Mouse (Mus musculus) gastrocnemius, adult 2 months (tissue): ENCODE data around the gene Gm20388. TPM values are rescaled to one million over a fixed set of nuclear protein-coding genes. Genes with fewer than 3 reads are reported as not detected.

Experiments used
- DNase-seq: peaks from one replicate; pipeline ENCODE4 v3.0.0; 2022
- H3K27ac ChIP-seq: fragments of 200-600 bp; 2 replicates; pipeline ENCODE4 v1.8.1; 2022; ENCODE audit warnings: mild to moderate bottlenecking
- H3K4me3 ChIP-seq: fragments of 200-600 bp; 2 replicates; pipeline ENCODE4 v1.8.1; 2022; ENCODE audit warnings: mild to moderate bottlenecking, moderate library complexity
- CTCF ChIP-seq: fragments of 200-600 bp; IDR thresholded peaks from 2 replicates; pipeline ENCODE4 v1.8.1; 2022; ENCODE audit warnings: antibody characterized with exemption, mild to moderate bottlenecking, moderate library complexity
- intact Hi-C: fragments of 180-260 bp; cut with DNase I; formaldehyde crosslinking; loops from one replicate; pipeline ENCODE4 v1.15.1; 2025
- total RNA-seq, 2 experiments: library from RNA; stranded (reverse); gene quantifications; 2 replicates each; pipeline ENCODE4 v1.2.3; 2021

The Gm20388 gene
- total RNA-seq, 2 experiments from 2014 or later, result 6.1 to 15.0 TPM

DNA sequence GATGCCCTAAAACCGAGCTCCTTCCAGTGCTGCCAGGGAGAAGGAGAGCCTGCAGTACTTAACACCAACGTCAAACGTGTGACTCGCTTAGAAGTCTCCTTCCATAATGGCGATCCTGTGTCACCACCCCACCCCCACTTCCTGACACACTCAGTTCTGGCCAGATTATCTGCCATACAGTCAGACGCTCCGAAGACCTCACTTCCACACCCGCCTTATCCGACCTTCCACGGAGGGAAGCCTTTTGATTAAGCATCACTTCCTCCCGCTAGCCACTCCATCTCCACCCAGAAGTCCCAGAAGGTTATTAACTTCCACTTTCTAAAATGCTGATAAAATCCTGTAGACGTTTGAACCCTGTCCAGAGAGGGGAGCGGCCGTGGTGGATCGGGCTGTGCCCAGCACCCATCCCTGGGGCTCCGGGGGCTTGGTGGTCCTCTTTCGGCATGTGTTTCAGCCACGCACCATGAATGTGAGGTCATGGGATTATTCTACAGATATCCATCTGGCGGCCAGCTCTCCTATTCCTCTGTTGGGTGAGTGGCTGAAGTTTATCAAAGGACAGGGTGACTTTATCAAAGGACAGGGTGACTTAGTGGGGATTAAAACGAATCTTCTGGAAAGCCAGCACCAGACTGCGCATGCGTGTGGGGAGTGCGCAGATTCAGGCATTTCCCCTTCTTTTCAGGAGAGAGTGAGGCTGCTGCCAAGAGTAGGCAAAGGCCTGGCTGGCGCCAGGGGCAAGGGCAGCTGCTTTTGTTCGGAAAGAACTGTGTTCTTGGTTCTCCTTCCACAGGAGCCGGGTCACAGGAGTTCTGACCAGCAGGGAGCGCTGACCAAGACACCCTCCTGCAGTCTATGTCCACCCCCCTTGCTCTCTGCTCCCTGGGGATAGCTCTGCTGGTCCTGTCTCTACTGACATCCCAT is 1260.2 kb downstream of the Gm20388 start:
- TF ChIP-seq CTCF, result peak; percentile 15; the same call in 1 of the 2 replicates
- DNase-seq, result peak; percentile 28
- intact Hi-C loops, result no loop called here
- Histone ChIP-seq H3K4me3 (peak overlapping the region; percentile 48), H3K27ac (peak overlapping the region; percentile 59)

- no peak for TF ChIP-seq CTCF
- intact Hi-C loops, result no loop called here
- no peak overlapping the region for H3K27ac ChIP-seq
- H3K4me3 ChIP-seq, result no peak overlapping the region
- no peak for DNase-seq
These were observed 1261.9 kb downstream of the Gm20388 start for GRCm38 (mm10) chr8:121172567-121172966.

DNA sequence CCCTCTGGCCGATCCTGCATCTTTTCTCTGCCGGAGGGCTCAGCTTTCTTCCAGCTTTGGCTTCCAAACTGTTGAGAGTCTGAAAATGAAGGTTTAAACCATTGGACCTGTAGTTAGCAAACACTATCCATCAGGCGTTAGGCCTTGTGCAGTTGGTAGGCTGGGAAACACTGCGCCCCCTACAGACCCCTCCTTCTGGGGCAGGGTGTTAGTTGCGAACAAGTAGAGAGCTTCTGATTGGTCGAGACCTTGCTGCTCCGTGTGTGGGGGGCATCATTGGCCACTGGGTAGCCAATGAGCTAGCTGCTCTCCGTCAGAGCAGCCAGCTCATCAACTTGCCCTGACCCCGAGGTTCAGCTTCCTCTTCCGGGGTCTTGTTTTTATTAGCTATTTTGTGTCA is 1263.5 kb downstream of the Gm20388 start:
- intact Hi-C loops, result no loop called here
- Histone ChIP-seq H3K27ac (no peak overlapping the region), H3K4me3 (no peak overlapping the region)
- no peak for TF ChIP-seq CTCF
- no peak for DNase-seq

DNA sequence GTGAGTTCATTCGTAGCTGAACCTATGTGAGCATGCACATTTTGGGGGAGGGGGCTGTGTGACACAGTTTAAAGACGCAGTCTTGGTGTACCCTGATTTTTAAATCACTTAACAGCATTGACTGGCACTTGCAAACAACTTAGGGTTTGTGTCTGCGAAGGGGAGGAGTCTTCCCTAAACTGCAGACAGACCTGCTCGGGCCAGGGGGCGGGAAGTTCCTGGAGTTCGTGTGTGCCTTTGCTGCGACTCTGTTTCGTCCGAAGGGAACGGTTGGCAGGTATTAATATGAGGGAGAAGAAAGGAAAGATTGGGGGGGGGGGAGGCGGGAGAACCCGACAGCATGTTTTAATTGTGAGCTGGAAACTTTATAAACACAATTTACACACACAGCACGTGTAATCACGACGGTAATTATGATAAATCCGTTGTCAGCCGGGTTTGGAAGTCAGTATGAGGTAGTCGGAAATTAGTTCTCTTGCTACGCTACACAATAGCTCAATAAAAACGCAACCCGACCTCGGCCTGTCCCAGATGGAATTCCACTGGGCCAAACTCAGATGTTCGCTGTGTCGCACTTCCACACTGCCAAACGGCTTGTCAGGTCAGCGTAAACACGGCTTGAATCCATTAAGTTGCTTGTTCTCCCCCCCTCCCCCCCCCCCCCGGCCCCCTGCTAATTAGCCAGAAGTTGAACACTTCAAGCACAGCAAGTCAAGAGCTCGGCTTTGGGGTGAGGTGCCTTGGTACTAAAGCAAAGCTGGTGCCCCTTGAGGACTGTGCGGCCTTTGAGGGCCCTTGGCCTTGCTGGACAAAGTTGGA is 1264.3 kb downstream of the Gm20388 start:
- Histone ChIP-seq H3K27ac (no peak overlapping the region), H3K4me3 (no peak overlapping the region)
- TF ChIP-seq CTCF, result no peak
- DNase-seq, result no peak
- intact Hi-C loops, result no loop called here

DNA sequence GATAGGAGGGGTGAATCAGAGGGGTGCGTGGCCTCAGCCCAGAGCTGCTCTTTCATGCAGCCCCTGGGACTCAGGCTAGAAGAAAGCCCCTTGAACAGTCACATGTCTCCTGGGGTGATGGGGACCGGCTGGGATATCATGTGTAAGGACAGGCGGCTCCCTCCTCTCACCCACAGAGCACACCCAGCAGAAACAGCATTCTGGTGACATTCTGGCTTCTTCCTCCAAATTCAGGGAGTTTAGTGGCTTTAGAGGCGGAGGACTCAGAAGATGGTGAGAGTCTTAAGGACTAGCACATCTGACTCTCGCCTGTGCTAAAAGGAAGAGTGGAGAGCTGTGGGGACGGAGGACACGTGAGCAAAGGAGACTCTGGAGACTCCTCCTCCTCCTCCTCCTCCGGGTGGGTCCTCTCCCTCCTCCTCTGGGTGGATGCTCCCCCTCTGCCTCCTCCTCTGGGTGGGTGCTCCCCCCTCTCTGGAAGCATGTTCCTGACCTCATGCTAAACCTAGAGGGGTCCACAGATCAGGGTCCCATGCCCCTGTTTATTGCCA is 1265.0 kb downstream of the Gm20388 start:
- no peak for TF ChIP-seq CTCF
- intact Hi-C loops, result no loop called here
- Histone ChIP-seq H3K4me3 (no peak overlapping the region), H3K27ac (no peak overlapping the region)
- no peak for DNase-seq

- H3K27ac ChIP-seq, result no peak overlapping the region
- H3K4me3 ChIP-seq, result no peak overlapping the region
- intact Hi-C loops, result no loop called here
- TF ChIP-seq CTCF, result no peak
- DNase-seq, result no peak
These were observed 1265.7 kb downstream of the Gm20388 start for GRCm38 (mm10) chr8:121176291-121176690.

GRCm38 (mm10) chr8:121180474-121181284 is 1270.0 kb downstream of the Gm20388 start:
- intact Hi-C loops, result no loop called here
- Histone ChIP-seq H3K27ac (peak overlapping the region; percentile 38; the same call in 1 of the 2 replicates), H3K4me3 (no peak overlapping the region)
- no peak for DNase-seq
- no peak for TF ChIP-seq CTCF

DNA sequence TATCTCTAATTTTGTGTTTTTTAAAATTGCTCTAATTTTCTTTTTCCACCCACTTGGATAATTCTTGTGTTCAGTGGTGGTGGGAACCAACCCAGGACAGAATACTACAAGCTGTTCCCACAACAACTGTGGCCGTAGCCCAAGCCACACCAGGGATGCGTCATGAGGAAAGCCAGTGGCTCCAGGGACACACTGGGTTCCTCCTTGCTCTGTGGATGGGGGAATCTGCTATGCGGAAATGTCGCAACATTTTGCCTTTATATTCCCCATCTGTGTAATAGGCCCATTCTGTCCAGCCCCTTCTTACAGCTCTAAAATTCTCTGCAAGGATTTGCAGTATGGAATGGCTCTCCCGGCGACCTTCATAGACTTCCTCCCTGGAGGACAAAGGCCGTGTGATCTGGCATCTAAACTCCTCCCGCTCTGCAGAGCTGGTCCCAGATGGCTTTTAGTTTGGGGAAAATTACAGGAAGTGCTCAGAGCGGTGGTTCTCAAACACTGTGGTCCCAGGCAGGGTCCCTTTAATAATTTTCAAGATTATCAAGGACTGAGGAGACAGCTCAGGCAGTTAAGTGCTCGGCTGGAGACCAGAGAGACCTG is 1270.7 kb downstream of the Gm20388 start:
- TF ChIP-seq CTCF, result no peak
- intact Hi-C loops, result no loop called here
- peak overlapping the region; percentile 38; the same call in 1 of the 2 replicates for H3K27ac ChIP-seq
- no peak for DNase-seq
- H3K4me3 ChIP-seq, result no peak overlapping the region

- Histone ChIP-seq H3K27ac (peak overlapping the region; percentile 43; the same call in 1 of the 2 replicates), H3K4me3 (no peak overlapping the region)
- no peak for TF ChIP-seq CTCF
- peak; percentile 43 for DNase-seq
- intact Hi-C loops, result no loop called here
These were observed 1277.1 kb downstream of the Gm20388 start for GRCm38 (mm10) chr8:121187491-121188364.

GRCm38 (mm10) chr8:121188994-121189393 is 1278.4 kb downstream of the Gm20388 start:
- peak; percentile 46 for DNase-seq
- intact Hi-C loops, result no loop called here
- no peak overlapping the region for H3K27ac ChIP-seq
- TF ChIP-seq CTCF, result no peak
- H3K4me3 ChIP-seq, result no peak overlapping the region

DNA sequence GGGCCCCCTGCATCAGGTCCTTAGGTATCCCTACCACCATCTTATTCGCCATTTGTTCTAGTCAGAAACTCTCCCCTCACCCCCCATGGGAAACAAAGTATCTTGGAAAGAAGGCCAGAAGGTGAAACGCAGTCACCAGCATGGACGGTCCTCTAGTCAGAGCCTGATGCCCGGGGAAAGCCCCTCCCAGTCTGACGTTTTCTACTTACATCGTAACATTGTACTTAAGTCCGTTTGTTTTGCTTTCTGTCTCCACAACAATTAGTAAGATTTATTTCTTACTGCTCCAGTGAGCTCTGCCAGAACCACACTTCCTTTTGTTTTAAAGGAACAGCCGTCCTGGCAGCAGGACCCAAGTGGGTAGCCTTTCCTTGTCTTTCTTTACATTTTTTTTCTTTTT is 1281.8 kb downstream of the Gm20388 start:
- intact Hi-C loops, result no loop called here
- Histone ChIP-seq H3K4me3 (no peak overlapping the region), H3K27ac (no peak overlapping the region)
- no peak for TF ChIP-seq CTCF
- no peak for DNase-seq
